Mouse (Mus musculus) cerebellum, adult 9-10 months (tissue): Measurements from ENCODE around the gene Gjb1.
A peak's percentile ranks its signal among the peaks of the same experiment; 100 is the strongest.

Experiments
- DNase-seq: peaks from one replicate; pipeline ENCODE4 v3.0.0; 2022

The Gjb1 gene

DNA sequence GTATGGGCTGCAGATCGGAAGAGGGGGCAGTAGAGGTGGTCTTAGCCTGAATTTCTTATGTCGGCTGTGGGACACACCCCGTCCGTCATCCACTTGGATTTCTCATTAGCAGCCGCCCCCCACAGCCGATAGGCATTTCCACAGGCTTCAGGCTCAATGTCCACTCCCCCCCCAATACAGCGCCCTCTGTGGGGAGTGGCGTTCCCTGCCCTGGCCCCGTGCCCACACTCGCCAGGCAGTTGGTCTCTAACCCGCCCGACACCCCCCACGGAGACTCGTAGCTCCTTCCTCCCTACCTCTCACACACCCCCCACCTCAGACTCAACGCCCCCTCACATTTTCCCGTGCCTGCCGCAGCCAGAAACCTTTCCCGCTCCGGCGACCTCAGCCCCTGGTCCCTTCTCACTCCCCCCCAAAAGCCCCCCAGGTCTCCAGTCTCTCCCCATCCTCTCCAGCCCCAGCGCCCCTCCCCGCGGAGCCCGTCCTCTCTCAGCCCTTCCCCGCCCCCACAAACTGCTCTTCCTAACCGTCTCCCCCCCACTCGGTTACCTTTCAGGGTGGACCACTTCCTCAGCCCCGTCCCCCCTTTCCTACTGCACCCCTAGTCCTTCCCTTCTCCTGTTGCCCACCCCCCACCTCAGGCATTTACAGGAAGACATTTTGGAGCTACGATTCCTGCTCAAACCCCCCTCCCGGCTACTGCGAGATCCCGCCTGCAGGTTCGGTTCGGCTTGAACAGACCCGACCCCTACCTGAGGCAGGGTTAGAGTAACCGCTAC lies 43.0 kb downstream of the Gjb1 start:
- DNase-seq = peak; percentile 66

DNA sequence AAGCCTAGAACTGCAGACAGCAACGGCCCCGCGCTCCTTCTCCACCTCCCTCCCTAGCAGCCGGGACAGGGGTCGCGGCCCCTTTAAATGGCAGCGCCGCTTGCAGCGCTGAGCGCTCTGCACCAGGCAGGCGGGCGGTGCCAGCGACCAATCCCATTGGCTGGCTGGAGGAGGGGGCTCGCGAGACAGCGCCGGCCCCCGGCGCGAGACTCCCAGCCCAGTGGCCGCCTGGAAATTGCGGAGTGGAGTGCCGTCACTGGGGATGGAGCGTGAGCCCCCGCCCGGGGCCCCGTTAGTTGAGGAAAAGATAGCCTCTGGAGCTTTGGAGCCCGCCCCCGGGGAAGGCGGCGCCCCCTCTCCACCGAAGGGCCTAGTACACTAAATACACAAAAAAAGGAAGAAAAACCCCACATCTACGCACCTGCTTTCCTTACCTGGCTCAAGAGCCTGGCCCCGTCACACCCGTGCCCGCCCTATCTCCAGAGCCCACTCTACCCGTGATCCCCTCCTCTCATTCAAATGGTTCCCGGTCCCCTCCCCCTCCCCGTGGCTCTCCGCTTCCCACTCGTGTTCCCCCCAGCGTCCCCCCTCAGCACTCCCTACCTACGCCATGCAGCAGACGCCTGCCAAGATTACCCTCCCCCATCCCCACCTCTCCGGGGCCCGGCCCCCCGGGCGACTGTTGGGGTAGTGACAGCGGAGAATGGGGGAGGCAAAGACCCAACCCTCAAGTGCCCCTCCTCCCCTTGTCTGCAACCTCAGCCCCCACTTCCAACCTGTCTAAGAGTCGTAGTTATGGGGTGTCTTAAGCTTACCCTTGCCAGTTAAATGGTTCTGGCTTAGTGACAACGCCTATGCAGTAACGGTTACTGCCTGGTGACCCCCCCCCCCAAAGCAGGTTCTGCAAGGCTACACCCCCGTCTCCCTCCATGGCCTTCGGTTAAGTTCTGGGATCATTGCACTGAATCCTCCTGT lies 43.8 kb downstream of the Gjb1 start:
- DNase-seq = peak; percentile 84

DNA sequence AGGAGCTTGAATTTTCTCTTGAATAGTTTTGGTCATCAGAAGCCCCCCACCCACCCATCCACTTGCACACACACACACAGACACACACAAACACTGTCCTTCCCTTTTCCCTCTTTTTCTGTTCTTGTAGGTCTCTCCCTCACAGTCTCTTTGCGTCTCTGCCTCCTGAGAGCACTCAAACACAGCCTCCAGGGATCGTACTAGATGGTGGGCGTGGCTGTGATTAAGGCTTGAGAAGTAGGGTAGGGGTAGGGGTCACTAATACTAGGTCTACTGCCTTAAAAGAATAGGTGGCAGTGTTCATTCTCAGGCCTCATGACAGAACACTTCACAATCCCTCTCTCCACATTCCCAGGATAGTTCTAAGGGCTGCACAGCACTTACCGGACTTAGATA lies 44.5 kb downstream of the Gjb1 start, which contains the start of gene Zmym3:
TSS of gene Zmym3 (minus strand) at position 150 of the 396 bp plus-strand sequence.
- DNase-seq = no peak

DNA sequence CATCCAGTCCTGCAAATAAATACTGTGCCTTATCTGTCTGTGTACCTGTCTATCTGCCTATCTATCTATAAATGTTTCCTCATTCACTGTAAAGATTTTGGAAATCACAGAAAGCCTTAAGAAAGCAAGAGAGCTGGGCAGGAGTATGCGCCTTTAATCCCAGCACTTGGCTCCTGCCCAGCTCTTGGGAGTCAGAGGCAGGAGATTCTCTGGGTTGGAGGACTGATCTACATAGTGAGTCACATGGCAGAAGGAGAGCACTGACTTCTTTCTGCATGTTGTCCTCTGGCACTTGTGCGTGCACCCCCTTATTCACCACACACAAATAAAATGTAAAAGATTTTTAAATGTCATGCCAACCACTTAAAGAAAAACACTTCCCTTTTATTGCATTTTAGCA lies 47.3 kb downstream of the Gjb1 start:
- no peak for DNase-seq

DNA sequence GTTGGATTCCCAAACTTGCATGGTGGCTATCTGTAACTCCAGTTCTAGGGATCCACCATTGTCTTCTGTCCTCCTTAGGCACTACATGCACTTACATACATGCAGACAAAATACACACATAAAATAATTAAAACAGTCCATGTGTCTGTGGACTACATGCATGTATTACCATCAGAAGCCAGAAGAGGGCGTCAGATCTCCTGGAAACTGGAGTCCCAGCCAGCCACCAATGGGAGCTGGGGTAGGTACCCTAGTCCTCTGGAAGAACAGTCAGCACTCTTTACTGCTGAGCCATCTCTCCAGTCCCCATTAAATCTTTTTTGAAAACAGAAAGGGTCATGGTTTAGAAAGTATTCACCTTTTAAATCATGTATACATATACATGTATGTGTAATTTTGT lies 51.6 kb downstream of the Gjb1 start:
- DNase-seq = peak; percentile 20

DNA sequence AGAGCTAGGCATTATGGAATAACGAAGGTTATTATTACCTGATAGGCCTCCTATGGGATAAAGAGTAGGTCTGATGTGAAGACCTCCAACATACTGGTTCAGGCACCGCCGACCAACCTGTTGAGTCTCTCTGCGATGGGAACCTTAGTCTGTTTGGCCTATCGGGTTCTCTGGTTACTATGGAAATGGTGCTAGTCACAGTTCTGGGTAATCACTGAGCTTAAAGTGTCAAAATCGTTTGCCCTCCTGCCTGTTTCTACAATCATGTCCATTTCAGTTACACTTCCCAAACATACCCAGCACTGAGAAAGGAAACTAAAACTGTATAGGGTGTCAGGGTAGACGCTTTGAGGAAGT lies 52.6 kb downstream of the Gjb1 start:
- peak; percentile 42 for DNase-seq

DNA sequence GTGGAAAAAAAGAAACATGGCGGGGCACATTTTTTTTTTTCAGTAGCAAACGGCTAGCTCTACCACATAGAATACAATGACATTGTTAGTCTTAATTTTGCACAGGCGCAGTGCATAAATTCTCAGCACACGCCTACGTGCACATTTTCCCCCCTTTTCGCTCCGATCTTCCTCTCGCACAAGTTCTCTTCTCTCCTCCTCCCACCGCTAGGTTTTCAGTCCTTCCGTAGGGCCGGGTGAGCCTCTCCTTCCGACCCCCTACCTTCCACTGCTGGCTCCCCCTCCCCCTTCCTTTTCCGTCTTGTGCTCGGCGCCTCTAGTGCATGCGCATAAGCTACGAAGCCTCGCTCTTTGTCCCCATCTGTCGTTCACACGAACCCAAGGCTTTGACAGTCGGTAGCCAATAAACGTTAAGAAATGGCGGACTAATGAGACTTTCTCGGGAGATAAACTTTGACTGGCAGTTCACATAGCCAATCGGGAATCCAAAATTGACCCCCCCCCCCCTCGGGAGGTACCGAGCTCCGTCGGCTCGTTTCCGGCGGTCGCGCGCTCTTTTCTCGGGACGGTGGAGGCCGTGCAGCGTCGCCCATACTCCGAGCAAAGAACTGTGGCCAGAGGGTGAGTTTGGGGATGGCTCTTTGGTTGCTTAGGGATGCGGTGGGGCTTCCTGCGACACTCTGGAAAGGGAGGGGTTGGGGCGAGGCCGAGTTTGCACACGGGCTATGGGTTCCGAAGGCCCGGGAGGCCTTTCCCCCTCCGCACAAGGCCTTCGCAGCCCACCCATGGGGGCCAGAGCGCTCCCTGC lies 53.2 kb downstream of the Gjb1 start, which contains the start of gene Nono:
TSS of gene Nono (plus strand) at position 177 of the 808 bp plus-strand sequence.
- DNase-seq = peak; percentile 90

DNA sequence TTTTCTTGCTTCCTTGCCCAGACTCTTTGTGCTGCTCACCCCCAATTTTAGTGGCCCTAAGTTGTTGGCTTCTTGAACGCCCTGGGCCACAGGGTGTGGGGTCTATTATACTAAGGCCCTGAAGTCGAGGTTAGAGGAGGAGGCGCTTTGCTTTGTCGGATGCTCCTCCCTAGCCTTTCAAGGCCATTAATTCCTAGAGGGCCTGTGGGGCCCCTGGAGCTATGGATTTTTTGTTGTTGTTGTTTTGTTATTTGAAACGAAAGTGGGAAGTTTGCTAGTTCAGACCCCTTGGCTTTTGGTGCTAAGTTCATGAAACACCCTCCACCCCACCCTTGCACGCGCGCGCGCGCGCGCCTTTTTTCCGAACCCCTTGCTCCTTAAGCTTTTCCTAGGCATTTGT lies 53.8 kb downstream of the Gjb1 start:
- DNase-seq = peak; percentile 32
